Mouse (Mus musculus) hindbrain, embryonic 13.5 days (tissue): ENCODE results near the gene Tenm3. TPM values are rescaled to one million over a fixed set of nuclear protein-coding genes. Genes with fewer than 3 reads are reported as not detected.
A peak's percentile ranks its signal among the peaks of the same experiment; 100 is the strongest.

Source experiments
- ATAC-seq: fragments of 200-750 bp; cut with Nextera tagmentation; 2 replicates; pipeline ENCODE4 v1.8.0; 2017; ENCODE audit warnings: moderate TSS enrichment; ENCODE audit not compliant: low FRiP score
- H3K27ac ChIP-seq: fragments of 300-500 bp; sonication (generic); 2 replicates; pipeline ENCODE4 v1.5.1; 2015; ENCODE audit warnings: inconsistent platforms, mild to moderate bottlenecking, moderate library complexity
- H3K27me3 ChIP-seq: fragments of 300-500 bp; sonication (generic); 2 replicates; pipeline ENCODE4 v1.6.1; 2015; ENCODE audit warnings: mild to moderate bottlenecking, inconsistent platforms
- H3K36me3 ChIP-seq: fragments of 300-500 bp; sonication (generic); 2 replicates; pipeline ENCODE4 v1.6.1; 2015; ENCODE audit warnings: mild to moderate bottlenecking, inconsistent platforms
- H3K4me1 ChIP-seq: fragments of 300-500 bp; sonication (generic); replicated peaks from 2 replicates; pipeline ENCODE4 v1.6.1; 2015; ENCODE audit warnings: inconsistent platforms
- H3K4me2 ChIP-seq: fragments of 300-500 bp; sonication (generic); 2 replicates; pipeline ENCODE4 v1.6.1; 2015; ENCODE audit warnings: inconsistent platforms, mild to moderate bottlenecking, moderate library complexity
- H3K4me3 ChIP-seq: fragments of 300-500 bp; sonication (generic); 2 replicates; pipeline ENCODE4 v1.5.1; 2015; ENCODE audit warnings: mild to moderate bottlenecking, inconsistent platforms
- H3K9ac ChIP-seq: fragments of 300-500 bp; sonication (generic); 2 replicates; pipeline ENCODE4 v1.6.1; 2015; ENCODE audit warnings: mild to moderate bottlenecking, inconsistent platforms
- H3K9me3 ChIP-seq: fragments of 300-500 bp; sonication (generic); 2 replicates; pipeline ENCODE4 v1.6.1; 2016; ENCODE audit warnings: inconsistent platforms
- WGBS: fragments of 180-500 bp; shearing (Covaris S2); methylation state at CpG from one replicate; pipeline ENCODE4 v1.1.7; 2015; 5-methylcytosine and 5-hydroxymethylcytosine counted together
- polyA plus RNA-seq: library from polyadenylated mRNA; unstranded; fragments of >200 nt; fragmentation: Nextera tagmentation; extraction: Ambion mirVana; gene quantifications from 2 replicates; pipeline ENCODE4 v1.2.1, GENCODE M21; 2015

Gene Tenm3
- polyA plus RNA-seq, 1 experiment from 2014 or later, result 35.7 TPM

DNA sequence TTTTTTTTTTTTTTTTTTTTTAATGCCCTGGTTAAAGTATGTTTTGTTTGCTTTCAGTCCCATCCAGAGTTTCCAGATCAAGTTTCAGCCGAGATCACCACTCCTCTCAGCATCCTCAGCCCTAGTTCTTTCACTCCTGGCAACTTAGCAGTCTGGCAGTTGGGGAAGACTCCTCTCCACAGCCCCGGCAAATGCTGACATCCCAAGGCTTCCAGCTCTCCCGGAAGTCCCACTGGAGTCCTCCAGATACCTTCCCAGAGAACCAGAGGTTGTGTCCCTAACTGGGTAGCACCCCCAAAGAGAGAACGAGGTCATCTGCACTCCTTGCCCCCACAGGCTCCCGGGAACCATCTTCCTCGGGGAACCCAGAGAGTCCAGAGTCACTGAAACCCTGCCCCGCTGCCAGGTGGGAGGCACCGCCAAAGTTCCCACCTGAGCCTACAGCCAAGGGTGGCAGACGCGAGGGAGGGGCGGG lies 1.2 kb downstream of the Tenm3 start:
- H3K4me2 ChIP-seq, result peak overlapping the region; percentile 91
- under 1% methylated on average over 11 of the region's 11 CpGs for WGBS
- H3K4me1 ChIP-seq, result peaks cover 37% of the 10 kb centered on the region
- peaks cover 33% of the 10 kb centered on the region for H3K27me3 ChIP-seq
- peak overlapping the region; percentile 80 for H3K9ac ChIP-seq
- no peak for ATAC-seq
- H3K4me3 ChIP-seq, result peak overlapping the region; percentile 77
- no peaks in the 10 kb centered on the region for H3K9me3 ChIP-seq
- no peaks in the 10 kb centered on the region for H3K36me3 ChIP-seq
- peak overlapping the region; percentile 87 for H3K27ac ChIP-seq

DNA sequence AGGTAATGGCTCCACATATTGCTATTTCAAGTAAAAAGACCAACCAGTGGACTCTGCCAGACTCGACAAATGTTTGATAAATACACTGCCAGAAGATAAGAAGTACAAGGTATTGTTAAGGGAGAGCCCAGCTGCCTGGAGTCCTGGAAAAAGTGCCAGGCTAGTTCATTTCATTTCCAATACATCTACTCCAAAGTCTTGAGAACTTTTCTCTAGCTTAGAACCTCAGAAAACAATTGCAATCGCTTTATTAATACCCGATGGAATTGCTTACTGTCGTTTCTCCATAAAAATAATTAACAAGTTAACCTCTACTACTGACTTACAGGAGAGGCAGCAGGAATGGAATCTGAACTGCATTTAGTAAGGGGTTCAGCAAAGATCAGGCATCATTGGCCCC lies 1.7 kb downstream of the Tenm3 start:
- Histone ChIP-seq H3K4me2 (peak overlapping the region; percentile 91), H3K9ac (peak overlapping the region; percentile 80; the same call in 1 of the 2 replicates), H3K9me3 (no peaks in the 10 kb centered on the region), H3K27me3 (peaks cover 33% of the 10 kb centered on the region), H3K4me1 (peaks cover 37% of the 10 kb centered on the region), H3K36me3 (no peaks in the 10 kb centered on the region), H3K4me3 (peak overlapping the region; percentile 77), H3K27ac (no peak overlapping the region)
- 7% methylated on average over 4 of the region's 4 CpGs for WGBS
- no peak for ATAC-seq

DNA sequence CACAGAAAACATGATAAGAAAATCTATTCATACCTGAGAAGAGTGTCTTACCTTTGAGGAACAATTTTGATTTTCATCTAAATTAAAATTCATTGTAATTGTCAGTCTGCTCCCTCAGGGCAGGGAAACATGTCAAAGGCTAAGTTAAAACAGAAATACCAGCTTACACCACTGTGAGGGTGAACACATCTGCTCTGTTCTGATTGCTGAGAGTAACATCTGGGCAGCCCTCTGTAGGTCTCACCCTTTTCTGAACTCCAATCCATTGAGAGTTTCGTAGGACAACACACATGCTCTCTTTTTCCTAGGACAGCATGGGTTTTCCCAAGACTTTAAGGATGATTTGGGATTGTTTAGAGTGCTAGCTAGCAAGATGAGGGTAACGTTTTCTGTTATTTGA lies 8.0 kb downstream of the Tenm3 start:
- Histone ChIP-seq H3K27ac (no peak overlapping the region), H3K36me3 (no peaks in the 10 kb centered on the region), H3K4me3 (no peak overlapping the region), H3K4me2 (no peak overlapping the region), H3K9me3 (no peaks in the 10 kb centered on the region), H3K27me3 (peaks cover 4% of the 10 kb centered on the region; the same call in 1 of the 2 replicates), H3K9ac (no peak overlapping the region), H3K4me1 (no peaks in the 10 kb centered on the region)
- 65% methylated on average over 2 of the region's 2 CpGs for WGBS
- ATAC-seq, result no peak

DNA sequence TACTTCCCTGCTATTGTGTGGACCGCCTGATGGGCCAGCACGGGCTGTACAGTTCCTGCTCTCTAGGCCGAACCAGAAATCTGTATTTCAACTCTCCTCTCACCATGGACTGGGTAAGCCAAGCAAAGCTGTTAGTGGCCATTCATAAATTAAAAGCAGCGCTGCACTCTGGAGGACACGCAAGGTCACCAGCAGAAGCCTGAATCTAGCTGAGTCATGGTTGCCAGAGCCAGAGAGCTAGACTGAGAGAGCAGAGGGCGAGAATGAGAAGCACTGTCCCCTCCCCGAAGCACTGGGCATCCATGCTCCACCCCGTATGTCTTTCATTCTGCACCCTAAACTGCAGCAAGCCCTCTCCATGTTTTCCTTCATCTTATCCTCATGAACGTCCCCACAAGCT lies 16.3 kb downstream of the Tenm3 start:
- Histone ChIP-seq H3K9ac (no peak overlapping the region), H3K4me2 (no peak overlapping the region), H3K27me3 (no peaks in the 10 kb centered on the region), H3K9me3 (no peaks in the 10 kb centered on the region), H3K4me3 (no peak overlapping the region), H3K27ac (no peak overlapping the region), H3K4me1 (no peaks in the 10 kb centered on the region), H3K36me3 (no peaks in the 10 kb centered on the region)
- 74% methylated on average over 9 of the region's 9 CpGs for WGBS
- ATAC-seq, result no peak

DNA sequence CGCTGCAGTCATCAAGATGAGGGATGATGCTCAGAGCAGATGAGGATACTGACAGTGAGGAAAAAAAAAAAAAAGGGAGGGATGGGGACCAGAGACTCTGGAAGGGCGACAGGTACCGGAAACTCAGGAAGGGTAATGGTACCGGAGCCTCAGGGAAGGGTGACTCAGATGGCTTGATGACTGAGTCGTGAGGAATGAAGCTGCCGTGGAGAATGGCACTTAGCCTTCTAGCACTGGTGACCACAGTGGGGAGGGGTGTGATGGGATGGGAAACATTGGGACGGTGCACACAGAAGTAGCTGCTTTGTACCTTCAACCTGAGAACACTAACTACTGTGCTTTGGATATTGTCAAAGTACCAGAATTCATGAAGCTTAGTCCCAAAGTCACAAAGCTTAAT lies 18.1 kb downstream of the Tenm3 start:
- Histone ChIP-seq H3K9me3 (no peaks in the 10 kb centered on the region), H3K36me3 (no peaks in the 10 kb centered on the region), H3K27ac (no peak overlapping the region), H3K4me3 (no peak overlapping the region), H3K4me2 (no peak overlapping the region), H3K9ac (no peak overlapping the region), H3K27me3 (no peaks in the 10 kb centered on the region), H3K4me1 (no peaks in the 10 kb centered on the region)
- WGBS, result 92% methylated on average over 7 of the region's 7 CpGs
- ATAC-seq, result no peak

DNA sequence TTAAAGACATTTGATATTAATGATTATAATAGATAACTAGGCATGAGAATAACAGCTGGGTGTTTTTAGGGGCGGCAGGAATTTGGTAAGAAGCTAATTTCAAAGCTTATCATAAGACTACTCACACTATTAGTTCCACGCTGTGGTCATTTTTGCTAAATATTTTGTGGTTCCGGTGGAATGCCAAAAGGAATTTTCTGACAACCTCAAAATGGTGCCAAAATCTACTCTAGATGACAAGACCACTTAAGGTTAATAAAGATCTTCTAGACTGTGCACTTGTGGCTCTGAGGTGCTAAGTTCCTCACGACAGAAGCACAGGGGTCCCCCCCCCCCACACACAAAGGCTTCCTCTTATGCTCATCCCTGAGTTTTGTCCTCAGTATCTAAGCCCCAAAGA lies 21.5 kb downstream of the Tenm3 start:
- ATAC-seq, result no peak
- 90% methylated on average over 4 of the region's 4 CpGs for WGBS
- Histone ChIP-seq H3K4me3 (no peak overlapping the region), H3K27ac (no peak overlapping the region), H3K4me2 (no peak overlapping the region), H3K9me3 (no peaks in the 10 kb centered on the region), H3K36me3 (no peaks in the 10 kb centered on the region), H3K9ac (no peak overlapping the region), H3K4me1 (no peaks in the 10 kb centered on the region), H3K27me3 (no peaks in the 10 kb centered on the region)

DNA sequence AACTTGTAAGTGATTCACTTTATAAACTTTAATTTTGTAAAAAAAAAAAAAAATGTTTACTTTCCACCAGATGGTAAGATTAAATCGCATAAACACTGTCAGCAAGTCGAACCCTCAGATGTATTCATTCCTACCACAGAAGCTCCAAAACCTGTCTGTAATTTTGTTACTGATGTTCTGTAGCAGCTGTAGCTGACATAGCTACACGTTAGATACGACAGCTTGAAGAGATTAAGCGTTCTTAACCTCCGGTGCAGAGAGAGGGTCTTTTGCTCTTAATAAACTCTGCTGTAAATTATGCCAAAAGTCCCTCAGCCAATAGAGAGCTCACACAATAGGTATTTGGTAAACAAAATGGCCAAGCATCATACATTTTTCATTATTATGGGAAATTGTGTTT lies 23.8 kb downstream of the Tenm3 start:
- H3K27ac ChIP-seq, result no peak overlapping the region
- H3K9me3 ChIP-seq, result no peaks in the 10 kb centered on the region
- WGBS, result 56% methylated on average over 6 of the region's 6 CpGs
- no peak overlapping the region for H3K9ac ChIP-seq
- no peak overlapping the region for H3K4me2 ChIP-seq
- no peak for ATAC-seq
- no peak overlapping the region for H3K4me3 ChIP-seq
- H3K36me3 ChIP-seq, result no peaks in the 10 kb centered on the region
- no peaks in the 10 kb centered on the region for H3K4me1 ChIP-seq
- no peaks in the 10 kb centered on the region for H3K27me3 ChIP-seq

DNA sequence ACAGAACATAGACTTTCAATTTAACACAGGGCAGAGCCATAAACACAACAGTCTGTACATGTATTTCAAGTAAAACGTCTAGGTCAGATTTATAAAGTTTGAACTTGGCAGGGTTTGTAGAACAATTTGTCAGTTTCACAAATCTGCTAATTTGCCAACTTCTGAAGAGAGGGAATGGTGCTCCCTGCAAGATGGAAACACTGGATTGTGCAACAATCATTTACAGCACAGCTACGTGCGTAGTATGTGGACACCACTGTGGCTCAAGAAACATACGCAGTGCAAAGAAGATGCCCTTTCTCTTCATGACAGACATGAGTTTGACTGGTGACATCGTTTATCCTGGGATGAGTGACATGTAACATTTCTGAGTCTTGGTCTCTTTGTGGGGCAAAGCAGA lies 24.4 kb downstream of the Tenm3 start:
- WGBS, result 77% methylated on average over 5 of the region's 5 CpGs
- Histone ChIP-seq H3K4me2 (no peak overlapping the region), H3K27ac (no peak overlapping the region), H3K9me3 (no peaks in the 10 kb centered on the region), H3K36me3 (no peaks in the 10 kb centered on the region), H3K4me3 (no peak overlapping the region), H3K9ac (no peak overlapping the region), H3K27me3 (no peaks in the 10 kb centered on the region), H3K4me1 (no peaks in the 10 kb centered on the region)
- no peak for ATAC-seq

DNA sequence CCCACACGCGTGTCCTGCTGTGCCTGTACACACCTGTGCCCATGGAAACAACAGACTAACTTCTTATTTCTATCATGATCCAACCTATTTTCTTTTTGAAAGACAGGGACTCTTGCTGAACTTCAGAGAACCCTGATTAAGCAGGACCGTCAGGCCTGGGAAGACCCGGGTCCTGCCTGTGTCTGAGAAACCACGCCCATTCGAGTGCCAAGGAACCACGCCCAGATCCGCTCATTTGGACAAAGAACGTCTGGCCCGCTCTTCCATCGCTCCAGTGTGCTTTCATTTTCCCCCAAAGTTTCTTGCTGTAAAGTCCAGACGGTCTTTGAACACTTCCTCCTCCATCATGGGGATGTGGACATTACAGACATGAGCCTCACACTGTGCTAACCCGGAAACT lies 26.8 kb downstream of the Tenm3 start:
- Histone ChIP-seq H3K9ac (no peak overlapping the region), H3K4me2 (no peak overlapping the region), H3K27ac (no peak overlapping the region), H3K27me3 (no peaks in the 10 kb centered on the region), H3K9me3 (no peaks in the 10 kb centered on the region), H3K4me1 (0 out of 2 replicates have a peak, but pooled peaks cover 3% of the 10 kb centered on the region), H3K36me3 (no peaks in the 10 kb centered on the region), H3K4me3 (no peak overlapping the region)
- no peak for ATAC-seq
- 65% methylated on average over 13 of the region's 13 CpGs for WGBS

DNA sequence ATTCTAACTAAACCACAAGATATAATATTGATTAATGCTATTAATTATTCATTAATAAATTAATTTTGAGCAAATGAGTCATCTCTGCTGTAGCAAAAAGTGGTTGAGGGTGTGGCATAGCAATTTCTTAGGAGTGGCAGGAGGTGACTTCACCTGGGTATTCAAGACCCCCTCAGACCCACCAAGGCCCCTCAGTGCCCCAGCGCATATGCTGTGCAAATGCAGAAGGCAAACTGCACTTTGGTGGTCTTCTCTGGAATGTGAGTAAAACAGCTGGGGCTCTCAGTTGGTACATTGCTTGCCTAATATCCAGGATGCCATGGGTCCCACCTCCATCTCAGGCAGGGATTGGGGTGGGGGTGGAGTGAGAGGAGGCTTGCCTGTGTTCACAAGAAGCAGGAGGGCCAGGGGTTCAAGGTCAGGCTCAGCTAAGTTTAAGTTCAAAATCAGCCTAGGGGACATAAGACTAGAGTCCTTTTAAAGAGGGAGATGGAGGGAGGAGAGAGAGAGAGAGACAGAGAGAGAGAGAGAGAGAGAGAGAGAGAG lies 31.5 kb downstream of the Tenm3 start:
- no peak for ATAC-seq
- Histone ChIP-seq H3K4me3 (no peak overlapping the region), H3K27me3 (no peaks in the 10 kb centered on the region), H3K36me3 (no peaks in the 10 kb centered on the region), H3K9ac (no peak overlapping the region), H3K4me2 (no peak overlapping the region), H3K9me3 (no peaks in the 10 kb centered on the region), H3K4me1 (peaks cover 6% of the 10 kb centered on the region), H3K27ac (no peak overlapping the region)
- WGBS, result 92% methylated on average over 1 of the region's 1 CpGs

DNA sequence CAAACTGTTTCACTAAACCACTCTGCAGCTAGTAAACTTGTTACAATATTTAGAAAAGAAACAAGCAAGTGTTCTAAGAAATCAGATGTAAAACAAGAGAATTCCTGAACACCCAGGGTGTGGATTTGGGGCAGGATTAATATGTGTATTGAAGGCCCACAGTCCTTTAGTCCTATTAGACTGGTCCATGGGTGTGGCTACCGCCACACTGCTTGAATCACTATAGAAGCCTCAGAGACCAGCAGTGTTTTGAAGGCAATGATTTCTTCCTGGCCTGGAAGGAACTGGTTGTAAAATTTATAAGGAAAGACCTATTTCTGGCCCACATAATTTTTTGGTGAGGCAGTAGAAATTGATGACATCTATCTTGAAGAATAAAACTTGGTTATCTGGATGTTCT lies 33.1 kb downstream of the Tenm3 start:
- 71% methylated on average over 1 of the region's 1 CpGs for WGBS

DNA sequence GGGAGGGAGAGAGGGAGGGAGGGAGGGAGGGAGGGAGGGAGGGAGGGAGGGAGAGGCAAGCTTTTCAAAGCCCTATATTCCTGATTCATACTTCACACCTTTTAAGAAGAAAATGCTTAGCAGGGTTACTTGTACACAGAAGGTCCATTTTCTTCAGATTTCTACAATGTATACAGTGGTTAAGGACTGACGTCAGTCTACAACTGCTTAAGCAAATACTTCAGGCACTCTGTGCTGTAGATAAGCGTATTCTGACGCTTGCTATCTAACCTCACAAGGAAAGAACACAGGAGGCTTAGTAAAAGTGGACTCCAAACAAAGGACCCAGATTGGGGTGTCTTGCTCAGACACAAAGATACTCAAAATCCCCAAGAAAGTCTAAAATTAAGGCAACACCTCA lies 34.6 kb downstream of the Tenm3 start:
- H3K9me3 ChIP-seq, result no peaks in the 10 kb centered on the region
- H3K27ac ChIP-seq, result no peak overlapping the region
- H3K4me3 ChIP-seq, result no peak overlapping the region
- H3K9ac ChIP-seq, result no peak overlapping the region
- no peak for ATAC-seq
- 70% methylated on average over 3 of the region's 3 CpGs for WGBS
- H3K4me1 ChIP-seq, result peaks cover 6% of the 10 kb centered on the region
- no peaks in the 10 kb centered on the region for H3K27me3 ChIP-seq
- H3K36me3 ChIP-seq, result no peaks in the 10 kb centered on the region
- no peak overlapping the region for H3K4me2 ChIP-seq

More for the DNA sequence above, 33.1 kb downstream of the Tenm3 start:
- ATAC-seq, result no peak
- H3K4me2 ChIP-seq, result no peak overlapping the region
- no peaks in the 10 kb centered on the region for H3K36me3 ChIP-seq
- no peaks in the 10 kb centered on the region for H3K27me3 ChIP-seq
- H3K4me1 ChIP-seq, result peaks cover 6% of the 10 kb centered on the region
- no peak overlapping the region for H3K9ac ChIP-seq
- no peak overlapping the region for H3K4me3 ChIP-seq
- no peak overlapping the region for H3K27ac ChIP-seq
- no peaks in the 10 kb centered on the region for H3K9me3 ChIP-seq

DNA sequence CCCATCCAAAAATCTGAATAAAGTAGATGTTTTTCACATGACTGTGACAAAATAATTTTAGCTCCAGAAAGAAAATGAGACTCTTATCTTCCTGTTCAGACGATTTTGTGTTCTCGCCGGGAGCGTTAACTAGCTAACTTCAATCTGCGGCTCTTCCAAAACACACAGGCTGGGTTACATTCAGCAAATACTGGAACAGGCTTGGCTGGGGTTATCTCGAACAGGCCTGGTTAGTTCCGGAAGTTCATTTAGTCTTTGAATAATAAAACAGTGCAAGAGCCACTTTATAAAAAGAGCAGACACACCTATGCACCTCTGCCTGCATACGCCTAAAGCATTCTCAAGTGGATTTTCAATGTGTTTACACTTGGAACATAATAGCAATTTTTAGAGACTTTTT lies 40.7 kb downstream of the Tenm3 start:
- ATAC-seq, result no peak
- Histone ChIP-seq H3K4me1 (peaks cover 7% of the 10 kb centered on the region), H3K27me3 (no peaks in the 10 kb centered on the region), H3K27ac (no peak overlapping the region), H3K4me3 (no peak overlapping the region), H3K9me3 (no peaks in the 10 kb centered on the region), H3K9ac (no peak overlapping the region), H3K4me2 (no peak overlapping the region), H3K36me3 (no peaks in the 10 kb centered on the region)
- WGBS, result 88% methylated on average over 8 of the region's 8 CpGs
